Mouse (Mus musculus): ENCODE measurements around the gene Ttc23. TPM values are rescaled to one million over a fixed set of nuclear protein-coding genes. Genes with fewer than 3 reads are reported as not detected.

Ttc23 gene
- total RNA-seq, 2 experiments from 2014 or later = 0.60 TPM; not detected in 1

GRCm38 (mm10) chr7:67692141-67692540 lies 44.9 kb downstream of the Ttc23 start:
- ATAC-seq (replicated peaks; ENCODE audit: low FRiP score, poor library complexity, severe bottlenecking) = no peak

GRCm38 (mm10) chr7:67692791-67693538 lies 45.8 kb downstream of the Ttc23 start:
- ATAC-seq (replicated peaks; ENCODE audit: low FRiP score, poor library complexity, severe bottlenecking) = no peak

- no peak for ATAC-seq (replicated peaks; ENCODE audit: low FRiP score, poor library complexity, severe bottlenecking)
Measured at GRCm38 (mm10) chr7:67695906-67696305, 48.7 kb downstream of the Ttc23 start.

DNA sequence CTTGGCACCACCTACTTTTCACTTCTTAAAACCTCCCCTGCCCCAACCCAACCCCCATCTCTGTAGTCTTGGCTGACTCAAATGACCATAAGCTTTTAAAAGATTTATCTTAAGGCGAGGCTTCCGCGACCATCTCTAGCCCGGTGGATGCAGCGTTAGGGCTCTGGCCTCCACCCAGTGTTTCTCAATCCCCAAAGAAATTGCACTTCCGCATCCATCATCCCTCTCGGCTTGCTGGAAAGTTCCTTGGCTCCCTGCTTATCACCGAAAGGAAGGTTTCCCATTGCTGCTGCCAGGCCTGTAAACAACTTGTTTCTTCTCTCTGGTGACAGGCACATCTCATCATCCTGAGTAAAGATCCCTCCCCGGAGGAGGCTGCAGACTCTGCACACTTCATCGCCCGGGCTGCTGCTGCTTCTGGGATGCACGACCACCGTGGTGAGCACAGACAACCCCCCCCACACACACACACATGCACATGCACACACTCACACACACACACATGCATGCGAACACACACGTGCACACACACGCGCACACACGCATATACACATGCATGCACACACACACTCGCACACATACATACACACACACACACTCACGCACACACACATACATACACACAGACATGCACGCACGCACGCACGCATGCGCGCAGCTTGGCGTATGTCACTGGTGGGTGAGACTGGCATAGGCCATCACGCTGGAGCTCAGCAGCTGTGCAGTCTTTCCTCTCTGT lies 50.9 kb downstream of the Ttc23 start:
- ATAC-seq (replicated peaks; ENCODE audit: low FRiP score, poor library complexity, severe bottlenecking) = no peak

- ATAC-seq (replicated peaks; ENCODE audit: low FRiP score, poor library complexity, severe bottlenecking) = no peak
Measured at GRCm38 (mm10) chr7:67699301-67699700, 52.1 kb downstream of the Ttc23 start.

DNA sequence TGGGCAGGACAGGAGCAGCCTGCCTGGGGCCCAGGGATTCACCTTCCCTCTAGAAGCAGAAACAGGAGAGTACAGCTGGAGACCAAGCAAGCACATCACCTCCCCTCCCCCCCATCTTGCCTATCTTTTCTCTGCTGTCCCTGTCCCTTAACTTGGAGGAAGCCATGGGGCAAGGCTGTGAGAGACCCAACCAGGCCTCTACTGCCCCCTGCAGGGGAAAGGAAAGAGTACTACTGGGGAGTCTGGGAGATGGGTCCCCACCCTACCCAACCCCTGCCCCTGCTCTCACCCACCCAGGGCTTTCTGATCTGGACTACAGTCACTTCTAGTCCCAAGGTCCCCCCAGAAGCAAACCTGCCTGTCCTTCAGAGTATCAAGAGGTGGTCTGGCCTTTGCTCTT lies 53.6 kb downstream of the Ttc23 start:
- ATAC-seq (replicated peaks; ENCODE audit: low FRiP score, poor library complexity, severe bottlenecking) = no peak

DNA sequence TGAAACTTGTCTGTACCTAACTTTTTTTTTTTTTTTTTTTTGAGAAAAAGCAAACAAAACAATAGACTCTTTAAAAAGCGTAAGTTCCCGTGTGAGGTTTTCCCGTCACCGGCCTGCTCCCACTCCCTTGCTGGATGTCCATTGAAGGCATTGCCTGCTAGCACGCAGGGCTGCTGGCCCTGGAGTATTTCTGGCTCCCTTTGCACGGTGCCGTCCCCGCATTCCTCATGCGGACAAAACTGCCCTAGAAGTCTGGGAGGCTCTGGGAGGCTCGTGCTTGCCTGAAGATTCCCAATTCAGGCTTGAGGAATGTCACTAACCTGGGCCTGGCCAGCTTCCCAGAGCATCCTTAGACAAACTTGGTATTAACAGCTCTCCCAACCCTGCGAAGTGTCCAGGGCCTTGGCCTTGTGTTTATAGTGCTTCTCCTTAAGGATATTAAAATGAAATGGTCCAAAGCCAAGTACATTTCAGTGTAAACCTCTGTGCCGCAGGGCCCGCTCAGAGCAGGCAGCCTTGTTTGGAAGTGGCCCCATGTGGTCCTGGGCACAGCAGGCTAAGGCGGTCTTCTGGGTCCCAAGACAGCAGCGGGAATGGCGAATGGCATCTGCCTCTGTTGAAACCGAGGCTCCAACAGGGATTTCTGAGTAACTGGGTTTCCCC lies 54.2 kb downstream of the Ttc23 start:
- ATAC-seq (replicated peaks; ENCODE audit: low FRiP score, poor library complexity, severe bottlenecking) = no peak

DNA sequence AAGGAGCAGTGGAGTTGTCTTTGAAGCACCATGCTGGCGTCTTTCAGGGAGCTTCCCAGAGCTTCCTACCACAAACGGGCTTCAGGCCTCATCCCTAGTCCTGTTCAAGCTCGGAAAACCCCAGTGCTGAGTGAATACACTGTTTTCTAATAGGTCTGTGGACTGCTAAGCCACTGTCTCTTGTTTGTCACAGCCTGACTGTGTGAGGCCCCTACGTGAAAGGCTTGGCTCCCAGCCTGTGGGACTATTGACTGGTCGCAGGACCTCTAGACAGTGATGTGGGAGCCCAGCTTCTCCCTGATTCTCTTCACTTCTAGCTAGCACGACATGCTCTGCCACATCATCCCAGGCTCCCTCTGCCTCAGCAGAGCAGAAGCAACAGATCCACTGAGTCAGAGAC lies 61.0 kb downstream of the Ttc23 start:
- ATAC-seq (replicated peaks; ENCODE audit: low FRiP score, poor library complexity, severe bottlenecking) = no peak

- ATAC-seq (replicated peaks; ENCODE audit: low FRiP score, poor library complexity, severe bottlenecking) = no peak
Measured at GRCm38 (mm10) chr7:67710216-67710615, 63.0 kb downstream of the Ttc23 start.

GRCm38 (mm10) chr7:67713820-67714510 lies 66.8 kb downstream of the Ttc23 start:
- no peak for ATAC-seq (replicated peaks; ENCODE audit: low FRiP score, poor library complexity, severe bottlenecking)

GRCm38 (mm10) chr7:67715176-67715575 lies 68.0 kb downstream of the Ttc23 start:
- no peak for ATAC-seq (replicated peaks; ENCODE audit: low FRiP score, poor library complexity, severe bottlenecking)

DNA sequence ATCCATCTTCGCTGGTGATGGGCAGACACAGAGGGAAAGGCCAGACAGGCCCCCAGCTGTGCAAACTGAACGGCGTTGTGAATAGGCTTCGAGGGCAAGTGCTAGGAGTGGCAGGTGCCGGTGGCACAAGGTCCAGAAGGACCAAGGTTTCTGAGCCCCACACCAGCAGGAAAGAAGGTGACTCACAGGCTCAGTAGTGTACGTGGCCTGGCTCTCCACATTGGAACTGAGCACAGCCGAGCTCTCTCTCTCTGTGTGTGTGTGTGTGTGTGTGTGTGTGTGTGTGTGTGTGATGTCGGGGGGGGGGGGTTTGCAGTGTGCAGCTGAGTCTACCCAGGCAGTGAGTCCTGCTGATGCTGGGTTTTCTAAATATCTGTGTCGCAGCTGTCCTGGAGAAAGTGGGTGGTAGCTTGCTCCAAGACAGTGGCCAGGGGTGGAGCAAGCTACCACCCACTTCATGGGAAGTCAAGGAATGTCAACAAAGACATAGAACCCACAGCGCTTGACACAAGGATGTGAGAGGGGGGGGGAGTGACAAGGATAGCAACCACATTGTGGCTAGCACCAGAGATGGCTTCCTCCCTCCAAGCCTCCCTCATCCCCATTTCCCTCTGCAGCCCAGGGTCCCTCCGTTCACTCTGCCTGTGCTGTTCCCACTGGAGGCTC lies 69.1 kb downstream of the Ttc23 start:
- ATAC-seq (replicated peaks; ENCODE audit: low FRiP score, poor library complexity, severe bottlenecking) = no peak

GRCm38 (mm10) chr7:67716925-67717324 lies 69.7 kb downstream of the Ttc23 start:
- no peak for ATAC-seq (replicated peaks; ENCODE audit: low FRiP score, poor library complexity, severe bottlenecking)

DNA sequence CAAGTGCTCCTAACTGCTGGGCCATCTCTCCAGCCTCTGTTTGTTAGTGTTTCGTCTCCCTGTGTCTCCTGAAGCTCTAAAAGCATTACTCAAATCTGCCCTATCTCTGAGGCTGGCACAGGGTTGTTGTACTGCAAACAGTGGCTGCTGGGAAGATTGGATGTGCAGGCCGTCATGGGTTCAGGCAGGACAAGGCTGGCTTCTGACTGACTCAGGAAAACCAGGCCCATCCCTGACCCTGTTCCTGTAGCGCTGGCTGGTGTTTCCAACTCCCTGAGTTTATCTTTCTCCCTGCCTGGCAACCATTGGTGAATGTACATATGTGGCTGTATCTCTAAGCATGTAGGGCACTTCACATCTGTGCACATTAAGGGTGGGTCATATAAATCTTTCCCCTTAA lies 70.3 kb downstream of the Ttc23 start:
- no peak for ATAC-seq (replicated peaks; ENCODE audit: low FRiP score, poor library complexity, severe bottlenecking)

DNA sequence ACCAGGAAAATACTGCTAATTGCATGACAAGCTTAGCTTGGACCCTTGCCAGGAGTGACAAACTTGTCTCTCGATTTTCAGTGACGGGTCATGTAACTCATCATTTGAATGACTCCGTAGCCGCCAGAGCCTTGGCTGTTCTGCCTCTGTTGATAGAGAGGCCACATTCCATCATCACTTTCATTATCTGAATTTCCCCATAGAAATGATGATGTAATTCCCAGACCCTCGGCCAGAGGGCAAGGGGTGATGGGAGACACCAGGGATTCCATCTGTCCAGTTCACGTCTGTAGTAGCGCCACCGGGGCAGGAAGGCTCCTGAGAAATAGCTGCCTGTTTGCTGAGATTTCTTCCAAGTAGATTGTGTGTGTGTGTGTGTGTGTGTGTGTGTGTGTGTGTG lies 71.6 kb downstream of the Ttc23 start:
- ATAC-seq (replicated peaks; ENCODE audit: low FRiP score, poor library complexity, severe bottlenecking) = no peak

GRCm38 (mm10) chr7:67722163-67722562 lies 75.0 kb downstream of the Ttc23 start:
- no peak for ATAC-seq (replicated peaks; ENCODE audit: low FRiP score, poor library complexity, severe bottlenecking)

GRCm38 (mm10) chr7:67724536-67724935 lies 77.3 kb downstream of the Ttc23 start:
- ATAC-seq (replicated peaks; ENCODE audit: low FRiP score, poor library complexity, severe bottlenecking) = no peak

- no peak for ATAC-seq (replicated peaks; ENCODE audit: low FRiP score, poor library complexity, severe bottlenecking)
Measured at GRCm38 (mm10) chr7:67725016-67725415, 77.8 kb downstream of the Ttc23 start.

DNA sequence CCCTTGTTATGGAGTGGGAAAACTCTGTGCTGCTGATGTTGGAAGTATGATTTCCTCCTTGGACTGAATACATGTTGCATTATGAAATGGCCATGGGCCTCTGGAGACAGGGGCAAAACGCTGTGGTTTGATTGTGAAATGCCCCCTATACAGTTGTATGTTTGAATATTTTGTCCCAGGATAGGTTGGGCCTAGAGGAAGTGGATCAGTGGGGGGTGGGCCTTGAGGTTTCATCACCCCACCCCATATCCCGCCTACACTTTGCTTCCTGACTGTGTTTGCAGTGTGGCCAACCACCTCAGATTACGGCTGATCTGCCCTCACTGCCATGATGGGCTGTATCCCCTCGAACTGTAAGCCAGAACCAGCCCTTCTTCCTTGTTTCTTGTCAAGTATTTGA lies 81.0 kb downstream of the Ttc23 start:
- no peak for ATAC-seq (replicated peaks; ENCODE audit: low FRiP score, poor library complexity, severe bottlenecking)

DNA sequence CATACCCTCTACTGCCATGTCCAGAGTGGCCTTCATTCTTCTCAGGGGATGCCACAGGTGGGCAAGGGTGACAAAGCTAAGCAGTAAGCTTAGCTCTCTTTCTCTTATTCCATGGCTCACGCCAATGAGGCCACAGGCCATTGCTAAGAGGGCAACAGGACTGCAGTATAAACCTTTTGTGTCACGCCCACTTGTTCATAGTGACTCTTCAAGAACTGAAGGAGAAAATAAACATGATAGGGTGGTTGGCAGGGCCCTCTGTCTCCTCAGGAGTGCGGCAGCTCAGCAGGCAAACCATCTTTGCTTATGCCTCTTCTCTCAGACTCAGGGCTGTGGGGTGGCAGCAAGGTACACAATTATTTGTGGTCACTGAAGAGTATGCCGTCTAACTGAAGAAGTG lies 81.6 kb downstream of the Ttc23 start:
- ATAC-seq (replicated peaks; ENCODE audit: low FRiP score, poor library complexity, severe bottlenecking) = no peak
